Mouse (Mus musculus) embryonic facial prominence, embryonic 14.5 days (tissue): ENCODE results near the gene Anapc7. TPM values are rescaled to one million over a fixed set of nuclear protein-coding genes. Genes with fewer than 3 reads are reported as not detected.
A peak's percentile ranks its signal among the peaks of the same experiment; 100 is the strongest.

Experiments used
- ATAC-seq: fragments of 200-750 bp; cut with Nextera tagmentation; 2 replicates; pipeline ENCODE4 v1.8.0; 2017; ENCODE audit warnings: low read depth, moderate number of reproducible peaks, moderate TSS enrichment
- DNase-seq: peaks from one replicate; pipeline ENCODE4 v3.0.0-alpha.2; 2015; ENCODE audit warnings: low spot score
- H3K27ac ChIP-seq: fragments of 300-500 bp; sonication (generic); replicated peaks from 2 replicates; pipeline ENCODE4 v1.5.1; 2014; ENCODE audit warnings: low read depth, mild to moderate bottlenecking, low read length, moderate library complexity
- H3K27me3 ChIP-seq: fragments of 300-500 bp; sonication (generic); replicated peaks from 2 replicates; pipeline ENCODE4 v1.6.1; 2014; ENCODE audit warnings: low read length; ENCODE audit not compliant: control insufficient read depth, insufficient read depth
- H3K36me3 ChIP-seq: fragments of 300-500 bp; sonication (generic); 2 replicates; pipeline ENCODE4 v1.6.1; 2014; ENCODE audit warnings: low read length, mixed read lengths; ENCODE audit not compliant: control insufficient read depth, insufficient read depth
- H3K4me1 ChIP-seq: fragments of 300-500 bp; sonication (generic); 2 replicates; pipeline ENCODE4 v1.6.1; 2014; ENCODE audit warnings: antibody characterized with exemption, low read length; ENCODE audit not compliant: control insufficient read depth, insufficient read depth
- H3K4me2 ChIP-seq: fragments of 300-500 bp; sonication (generic); 2 replicates; pipeline ENCODE4 v1.6.1; 2014; ENCODE audit warnings: low read depth, mild to moderate bottlenecking, low read length, moderate library complexity, mixed read lengths
- H3K4me3 ChIP-seq: fragments of 300-500 bp; sonication (generic); 2 replicates; pipeline ENCODE4 v1.5.1; 2014; ENCODE audit warnings: low read depth, mild to moderate bottlenecking, low read length
- H3K9ac ChIP-seq: fragments of 300-500 bp; sonication (generic); 2 replicates; pipeline ENCODE4 v1.6.1; 2014; ENCODE audit warnings: low read depth, mild to moderate bottlenecking, low read length, moderate library complexity, mixed read lengths
- H3K9me3 ChIP-seq: fragments of 300-500 bp; sonication (generic); 2 replicates; pipeline ENCODE4 v1.6.1; 2016; ENCODE audit warnings: low read length; ENCODE audit not compliant: control insufficient read depth
- WGBS: fragments of 180-500 bp; shearing (Covaris S2); extraction: QIAGEN DNeasy Blood & Tissue Kit; methylation state at CpG from one replicate; pipeline ENCODE4 v1.1.7; 2014; 5-methylcytosine and 5-hydroxymethylcytosine counted together
- polyA plus RNA-seq: library from polyadenylated mRNA; unstranded; fragments of >200 nt; fragmentation: Nextera tagmentation; extraction: Ambion mirVana; gene quantifications from 2 replicates; pipeline ENCODE4 v1.2.1, GENCODE M21; 2014

Anapc7 gene
- polyA plus RNA-seq, 1 experiment from 2014 or later = 23.1 TPM

DNA sequence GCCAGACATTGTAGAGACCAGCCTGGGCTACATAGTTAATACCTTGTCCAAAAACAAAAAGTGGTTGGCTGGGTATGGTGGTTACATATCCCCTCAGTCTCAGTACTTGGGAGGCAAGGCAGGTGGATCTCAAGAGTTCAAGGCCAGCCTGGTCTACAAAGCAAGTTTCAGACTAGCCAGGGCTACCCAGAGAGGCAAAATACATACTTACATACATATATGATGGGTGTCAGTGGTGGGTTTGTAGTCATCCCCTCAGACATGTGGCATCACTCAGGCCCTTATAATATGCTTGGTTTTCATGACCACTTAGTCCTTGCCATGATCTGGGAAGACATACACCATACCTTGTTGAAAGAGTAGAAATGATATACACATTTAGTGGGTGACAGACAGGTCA lies 30.8 kb upstream of the Anapc7 start:
- H3K4me3 ChIP-seq = no peak overlapping the region
- H3K4me1 ChIP-seq = peaks cover 9% of the 10 kb centered on the region; the same call in 1 of the 2 replicates
- DNase-seq = no peak
- H3K4me2 ChIP-seq = no peak overlapping the region
- H3K9me3 ChIP-seq = no peaks in the 10 kb centered on the region
- ATAC-seq = no peak
- no peak overlapping the region for H3K27ac ChIP-seq
- no peak overlapping the region for H3K9ac ChIP-seq
- no peaks in the 10 kb centered on the region for H3K36me3 ChIP-seq
- no peaks in the 10 kb centered on the region for H3K27me3 ChIP-seq

DNA sequence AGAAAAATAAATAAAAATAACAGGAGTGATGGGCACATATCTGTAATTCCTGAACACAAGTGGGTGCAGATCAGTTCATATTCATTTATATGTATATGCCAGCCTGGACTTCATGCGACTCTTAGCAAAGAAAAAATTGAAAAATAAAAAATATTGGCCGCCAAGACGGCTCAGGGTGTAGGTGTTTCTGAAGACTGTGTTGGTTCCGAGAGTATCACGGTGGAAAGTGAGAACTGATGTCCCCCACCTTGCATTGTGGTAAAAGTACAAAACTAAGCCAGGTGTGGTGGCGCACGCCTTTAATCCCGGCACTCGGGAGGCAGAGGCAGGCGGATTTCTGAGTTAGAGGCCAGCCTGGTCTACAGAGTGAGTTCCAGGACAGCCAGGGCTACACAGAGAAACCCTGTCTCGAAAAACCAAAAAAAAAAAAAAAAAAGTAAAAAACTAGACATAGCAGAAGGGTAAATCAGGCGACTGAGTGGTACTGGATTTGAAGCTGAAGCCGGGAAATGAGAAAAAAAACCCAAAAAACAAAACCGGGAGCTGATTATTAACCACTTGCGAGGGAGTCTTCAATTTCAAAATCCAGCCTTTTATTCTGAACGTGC lies 30.2 kb upstream of the Anapc7 start:
- Histone ChIP-seq H3K4me2 (peak overlapping the region; percentile 77), H3K27ac (no peak overlapping the region), H3K36me3 (0 out of 2 replicates have a peak, but pooled peaks cover under 1% of the 10 kb centered on the region), H3K9me3 (no peaks in the 10 kb centered on the region), H3K9ac (peak overlapping the region; percentile 93; the same call in 1 of the 2 replicates), H3K27me3 (no peaks in the 10 kb centered on the region), H3K4me3 (peak overlapping the region; percentile 91), H3K4me1 (peaks cover 9% of the 10 kb centered on the region; the same call in 1 of the 2 replicates)
- WGBS = 53% methylated on average over 15 of the region's 16 CpGs
- ATAC-seq (no peak), DNase-seq (no peak)

DNA sequence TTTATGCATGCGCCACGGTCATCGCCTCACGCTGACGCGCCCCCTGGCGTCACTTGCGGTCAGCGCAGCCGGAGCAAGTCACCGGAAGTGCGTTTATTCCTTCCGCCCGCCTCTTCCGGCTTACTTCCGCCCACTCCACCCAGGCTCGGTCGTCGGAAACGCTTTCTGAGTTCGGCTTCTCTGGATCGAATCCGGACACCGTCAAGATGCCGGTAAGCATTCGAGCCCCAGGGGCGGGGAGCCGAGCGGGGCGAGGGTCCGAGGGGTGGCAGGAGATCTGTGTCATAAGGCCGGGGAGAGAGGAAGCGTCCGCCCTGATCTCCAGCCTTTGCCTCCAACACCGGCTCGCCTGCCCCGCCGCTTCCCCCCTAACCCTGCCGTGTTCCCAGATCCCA lies 29.7 kb upstream of the Anapc7 start, which contains the start of gene Arpc3:
TSS of gene Arpc3 (plus strand) at position 93 of the 395 bp plus-strand sequence.
- H3K4me3 ChIP-seq = peak within 1 kb of the TSS; percentile 91
- ATAC-seq (peak; percentile 95), DNase-seq (peak; percentile 93)
- peak within 1 kb of the TSS; percentile 93 for H3K9ac ChIP-seq
- H3K27me3 ChIP-seq = no peaks in the 10 kb centered on the region
- H3K4me2 ChIP-seq = peak within 1 kb of the TSS; percentile 77
- peaks cover 9% of the 10 kb centered on the region; the same call in 1 of the 2 replicates for H3K4me1 ChIP-seq
- no peaks in the 10 kb centered on the region for H3K9me3 ChIP-seq
- under 1% methylated on average over 37 of the region's 39 CpGs for WGBS
- peak within 1 kb of the TSS; percentile 72 for H3K27ac ChIP-seq
- H3K36me3 ChIP-seq = peaks cover 5% of the 10 kb centered on the region

DNA sequence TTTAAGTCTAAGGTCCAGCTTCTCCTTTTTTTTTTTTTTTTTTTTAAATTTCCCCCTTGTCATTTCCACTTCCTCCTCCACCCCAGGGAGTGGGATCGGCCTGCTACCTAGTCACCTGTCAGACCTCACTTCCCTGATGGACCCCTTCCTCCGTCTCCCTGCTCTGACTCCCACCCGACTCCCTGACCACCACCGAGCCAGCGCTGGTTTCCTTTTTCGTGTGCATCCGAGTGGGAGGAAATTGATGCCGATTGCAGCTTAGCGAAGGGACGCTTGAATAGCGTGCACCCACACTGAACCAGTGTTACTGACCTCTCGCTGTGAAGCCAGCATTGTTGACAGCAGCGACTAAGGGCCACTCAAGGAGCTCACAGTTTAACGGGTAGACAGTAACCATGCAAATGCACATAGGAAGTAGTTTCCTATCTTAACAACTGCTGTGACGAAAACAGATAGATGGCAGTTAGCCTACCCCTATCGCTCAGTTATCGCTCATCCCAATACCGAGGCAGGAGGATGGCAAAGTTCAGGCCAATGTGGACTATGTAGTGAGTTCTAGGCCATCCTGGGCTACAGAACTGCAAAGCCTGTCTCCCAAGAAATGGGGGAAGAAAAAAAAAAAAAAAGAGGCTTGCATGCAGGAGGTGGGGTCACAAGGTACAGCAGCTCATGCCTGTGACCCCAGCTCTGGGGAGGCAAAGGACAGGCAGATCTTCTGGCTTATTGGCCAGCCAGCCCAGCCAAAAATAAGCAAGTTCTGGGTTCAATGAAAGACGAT lies 29.1 kb upstream of the Anapc7 start:
- Histone ChIP-seq H3K27me3 (no peaks in the 10 kb centered on the region), H3K27ac (peak overlapping the region; percentile 72; the same call in 1 of the 2 replicates), H3K4me2 (peak overlapping the region; percentile 77), H3K4me1 (peaks cover 9% of the 10 kb centered on the region; the same call in 1 of the 2 replicates), H3K9me3 (no peaks in the 10 kb centered on the region), H3K4me3 (peak overlapping the region; percentile 91), H3K9ac (peak overlapping the region; percentile 93), H3K36me3 (peaks cover 11% of the 10 kb centered on the region)
- WGBS = 17% methylated on average over 19 of the region's 19 CpGs
- ATAC-seq (peak; percentile 24; the same call in 1 of the 2 replicates), DNase-seq (no peak)

DNA sequence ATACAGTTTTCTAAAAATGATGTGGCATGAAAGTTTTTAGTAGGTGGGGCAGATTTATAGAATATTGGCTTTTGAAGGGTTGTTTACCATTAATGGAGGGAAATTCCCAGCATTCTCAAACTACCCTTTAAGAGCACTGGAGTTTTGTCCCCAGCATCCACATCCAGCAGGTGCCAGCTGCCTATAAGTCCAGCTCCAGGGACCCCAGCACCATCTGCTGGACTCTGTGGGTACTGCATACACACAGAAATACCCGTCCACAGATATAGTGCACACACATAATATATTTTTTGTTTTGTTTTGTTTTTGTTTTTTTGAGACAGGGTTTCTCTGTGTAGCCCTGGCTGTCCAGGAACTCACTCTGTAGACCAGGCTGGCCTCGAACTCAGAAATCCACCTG lies 27.6 kb upstream of the Anapc7 start:
- 58% methylated on average over 2 of the region's 2 CpGs for WGBS
- H3K4me1 ChIP-seq = peaks cover 9% of the 10 kb centered on the region; the same call in 1 of the 2 replicates
- ATAC-seq (no peak), DNase-seq (peak; percentile 58)
- peaks cover 18% of the 10 kb centered on the region for H3K36me3 ChIP-seq
- H3K9ac ChIP-seq = no peak overlapping the region
- H3K27me3 ChIP-seq = no peaks in the 10 kb centered on the region
- H3K4me2 ChIP-seq = no peak overlapping the region
- H3K9me3 ChIP-seq = no peaks in the 10 kb centered on the region
- H3K4me3 ChIP-seq = no peak overlapping the region
- no peak overlapping the region for H3K27ac ChIP-seq

DNA sequence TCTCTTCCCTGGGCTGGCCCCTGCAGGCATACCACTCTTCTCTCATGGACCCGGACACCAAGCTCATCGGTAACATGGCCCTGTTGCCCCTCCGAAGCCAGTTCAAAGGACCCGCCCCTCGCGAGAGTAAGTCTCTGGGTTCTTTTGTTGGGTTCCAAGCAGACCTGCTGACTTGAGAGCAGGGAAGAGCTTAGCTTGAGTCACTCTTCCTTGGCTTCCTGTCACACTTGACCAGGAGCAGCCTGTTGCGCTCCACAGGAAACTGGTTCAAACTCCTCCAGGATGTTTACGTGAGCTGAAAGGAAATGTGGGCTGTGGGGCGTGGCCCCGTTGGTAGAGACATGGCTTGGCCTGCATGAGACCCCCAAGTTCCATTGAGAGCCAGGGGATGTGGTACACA lies 24.7 kb upstream of the Anapc7 start:
- no peak overlapping the region for H3K4me2 ChIP-seq
- peaks cover 9% of the 10 kb centered on the region; the same call in 1 of the 2 replicates for H3K4me1 ChIP-seq
- H3K27me3 ChIP-seq = no peaks in the 10 kb centered on the region
- H3K4me3 ChIP-seq = no peak overlapping the region
- DNase-seq (peak; percentile 43), ATAC-seq (no peak)
- H3K27ac ChIP-seq = no peak overlapping the region; the same call in 1 of the 2 replicates
- no peaks in the 10 kb centered on the region for H3K9me3 ChIP-seq
- no peak overlapping the region for H3K9ac ChIP-seq
- H3K36me3 ChIP-seq = peaks cover 41% of the 10 kb centered on the region
- WGBS = 91% methylated on average over 10 of the region's 10 CpGs

DNA sequence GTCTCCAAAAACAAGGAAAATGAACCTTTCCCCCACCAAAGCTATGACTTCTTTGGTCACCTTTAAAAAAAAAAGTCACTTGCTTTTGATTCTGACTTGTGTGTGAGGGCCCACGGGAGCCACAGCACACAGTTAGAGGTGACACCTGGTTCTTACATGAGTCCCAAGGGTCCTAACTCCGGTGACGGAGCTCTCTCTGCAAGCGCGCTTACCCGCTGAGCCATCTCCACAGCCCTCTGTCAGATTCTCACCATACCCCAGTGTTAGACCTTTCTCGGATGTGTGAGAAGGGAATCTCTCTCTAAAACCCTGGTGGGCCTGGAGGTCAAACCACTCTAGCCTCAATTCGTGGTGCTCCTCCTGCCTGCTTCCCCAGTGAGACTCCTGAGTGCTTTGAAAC lies 24.0 kb upstream of the Anapc7 start:
- no peaks in the 10 kb centered on the region for H3K27me3 ChIP-seq
- DNase-seq = no peak
- H3K4me1 ChIP-seq = peaks cover 6% of the 10 kb centered on the region; the same call in 1 of the 2 replicates
- H3K9ac ChIP-seq = no peak overlapping the region
- H3K4me2 ChIP-seq = no peak overlapping the region
- H3K9me3 ChIP-seq = no peaks in the 10 kb centered on the region
- 94% methylated on average over 8 of the region's 8 CpGs for WGBS
- peaks cover 48% of the 10 kb centered on the region for H3K36me3 ChIP-seq
- H3K4me3 ChIP-seq = no peak overlapping the region
- H3K27ac ChIP-seq = no peak overlapping the region
- ATAC-seq = no peak

DNA sequence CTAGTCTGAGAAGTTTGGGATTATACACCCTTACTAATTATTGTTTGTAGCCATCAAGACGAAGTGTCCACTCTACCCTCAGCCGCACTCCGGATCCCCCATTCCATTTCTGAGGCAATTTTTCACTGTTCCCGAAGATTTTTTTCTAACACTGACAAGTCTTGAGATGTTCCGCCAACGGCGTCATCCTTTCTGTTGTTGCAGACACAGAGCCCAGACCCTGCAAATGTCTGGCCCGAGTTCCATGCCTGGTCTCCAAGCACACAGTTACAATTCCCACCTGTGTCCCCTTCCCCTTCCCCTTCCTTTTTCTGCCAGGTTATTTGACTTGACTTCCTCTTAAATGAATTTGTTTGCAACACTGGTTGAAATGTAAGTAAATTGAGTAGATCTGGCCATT lies 21.6 kb upstream of the Anapc7 start:
- H3K9me3 ChIP-seq = no peaks in the 10 kb centered on the region
- DNase-seq (no peak), ATAC-seq (no peak)
- H3K27me3 ChIP-seq = no peaks in the 10 kb centered on the region
- no peak overlapping the region for H3K9ac ChIP-seq
- H3K4me2 ChIP-seq = no peak overlapping the region
- no peak overlapping the region for H3K4me3 ChIP-seq
- no peak overlapping the region for H3K27ac ChIP-seq
- no peaks in the 10 kb centered on the region for H3K4me1 ChIP-seq
- H3K36me3 ChIP-seq = peaks cover 71% of the 10 kb centered on the region
- 92% methylated on average over 8 of the region's 8 CpGs for WGBS
